Mouse (Mus musculus) spleen, adult 2 months (tissue): Measurements from ENCODE around the gene Acsbg1.

Experiments
- CTCF ChIP-seq: fragments of 200-500 bp; IDR thresholded peaks from 2 replicates; pipeline ENCODE4 v1.5.1; 2011; ENCODE audit warnings: mild to moderate bottlenecking, inconsistent platforms; ENCODE audit not compliant: insufficient read depth, insufficient read length, insufficient replicate concordance; ENCODE audit errors: extremely low read depth
- POLR2A ChIP-seq: fragments of 200-500 bp; IDR thresholded peaks from 2 replicates; pipeline ENCODE4 v1.6.1; 2011; ENCODE audit warnings: low read depth, low read length, inconsistent platforms

- no peak for TF ChIP-seq CTCF
- TF ChIP-seq POLR2A, result no peak
Measured at GRCm38 (mm10) chr9:54628752-54629151, 32.9 kb downstream of the Acsbg1 start.
